Mouse (Mus musculus): ENCODE data around the gene Ski. TPM values are rescaled to one million over a fixed set of nuclear protein-coding genes. Genes with fewer than 3 reads are reported as not detected.

Ski gene
- total and polyA plus RNA-seq, 3 experiments: 34.9 to 56.8 (median 56.7) TPM

GRCm38 (mm10) chr4:155148453-155148852, 73.9 kb downstream of the Ski start:
- WGBS: 74% methylated on average over 4 of the region's 4 CpGs
- no peak overlapping the region for H3K9ac ChIP-seq (ENCODE audit: low read depth, low read length)
- intact Hi-C loops (cut with DNase I): no loop called here

DNA sequence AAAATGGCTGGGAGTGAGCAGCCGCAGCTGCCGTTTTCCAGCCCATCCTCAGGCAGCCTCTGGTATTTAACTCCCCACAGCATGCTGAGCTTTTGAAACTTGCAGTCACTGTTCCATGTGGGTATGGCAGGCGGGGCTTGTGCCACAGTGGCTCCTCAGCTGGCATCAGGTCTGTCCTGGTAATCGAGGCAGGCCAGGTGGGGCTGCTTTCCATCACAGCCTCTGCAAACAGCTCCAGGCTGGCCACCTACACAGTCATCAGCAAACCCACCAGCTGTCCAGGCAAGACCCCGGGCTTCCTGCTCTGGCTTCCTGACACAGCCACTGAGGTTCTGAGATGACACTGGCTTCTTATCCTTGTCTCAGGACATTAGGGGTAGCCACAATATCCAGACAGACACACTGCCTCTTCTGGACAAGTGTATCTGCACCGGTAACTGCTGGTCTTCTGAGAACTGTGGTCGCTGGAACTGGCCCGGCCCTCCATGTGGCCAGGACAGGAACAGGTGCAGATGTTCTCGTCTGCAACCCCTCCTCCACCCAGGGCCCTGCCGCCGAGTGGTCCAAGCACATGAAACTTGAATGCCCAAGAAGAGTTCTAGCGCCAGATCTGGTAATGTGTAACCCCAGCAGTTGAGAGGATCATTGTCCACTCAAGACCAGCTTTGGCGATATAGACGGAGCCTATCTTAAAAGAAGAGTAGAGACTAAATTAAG, 76.1 kb downstream of the Ski start:
- H3K27me3 ChIP-seq (ENCODE audit: control insufficient read depth, insufficient read depth, low read length): no peaks in the 10 kb centered on the region
- no peaks in the 10 kb centered on the region for H3K36me3 ChIP-seq (ENCODE audit: control insufficient read depth, insufficient read depth, low read length)
- H3K79me2 ChIP-seq (replicated peaks; ENCODE audit: control insufficient read depth, insufficient read depth, low read length): no peaks in the 10 kb centered on the region
- no peak overlapping the region for H3K9ac ChIP-seq (ENCODE audit: low read depth, low read length)
- WGBS: 67% methylated on average over 14 of the region's 14 CpGs
- peaks cover 24% of the 10 kb centered on the region for H3K4me1 ChIP-seq (ENCODE audit: control insufficient read depth, insufficient read depth, low read length)
- H3K27ac ChIP-seq: no peak overlapping the region
- no peak for DNase-seq
- no peak overlapping the region for H3K4me3 ChIP-seq
- intact Hi-C loops (cut with DNase I): no loop called here
- TF ChIP-seq POLR2A (IDR thresholded peaks at IDR 0.05; ENCODE audit: insufficient read depth, low read depth, low read length): no peak
- TF ChIP-seq EP300 (IDR thresholded peaks at IDR 0.05; ENCODE audit: insufficient read depth, low read depth, low read length): no peak
- no peak for TF ChIP-seq CTCF (IDR thresholded peaks at IDR 0.05)

More at GRCm38 (mm10) chr4:155148453-155148852, 73.9 kb downstream of the Ski start:
- H3K79me2 ChIP-seq (replicated peaks; ENCODE audit: control insufficient read depth, insufficient read depth, low read length): no peaks in the 10 kb centered on the region
- no peak overlapping the region for H3K4me3 ChIP-seq
- H3K4me1 ChIP-seq (ENCODE audit: control insufficient read depth, insufficient read depth, low read length): peaks cover 30% of the 10 kb centered on the region
- TF ChIP-seq EP300 (IDR thresholded peaks at IDR 0.05; ENCODE audit: insufficient read depth, low read depth, low read length) (no peak), POLR2A (IDR thresholded peaks at IDR 0.05; ENCODE audit: insufficient read depth, low read depth, low read length) (no peak), CTCF (IDR thresholded peaks at IDR 0.05) (no peak)
- DNase-seq: no peak
- H3K27me3 ChIP-seq (ENCODE audit: control insufficient read depth, insufficient read depth, low read length): no peaks in the 10 kb centered on the region
- H3K27ac ChIP-seq: peak overlapping the region; percentile 36; the same call in 1 of the 2 replicates
- H3K36me3 ChIP-seq (ENCODE audit: control insufficient read depth, insufficient read depth, low read length): no peaks in the 10 kb centered on the region

GRCm38 (mm10) chr4:155144548-155145180, 77.7 kb downstream of the Ski start:
- no peak overlapping the region for H3K4me3 ChIP-seq
- TF ChIP-seq CTCF (IDR thresholded peaks at IDR 0.05): no peak
- TF ChIP-seq EP300 (IDR thresholded peaks at IDR 0.05; ENCODE audit: insufficient read depth, low read depth, low read length): no peak
- no peak for TF ChIP-seq POLR2A (IDR thresholded peaks at IDR 0.05; ENCODE audit: insufficient read depth, low read depth, low read length)
- H3K79me2 ChIP-seq (replicated peaks; ENCODE audit: control insufficient read depth, insufficient read depth, low read length): no peaks in the 10 kb centered on the region
- H3K36me3 ChIP-seq (ENCODE audit: control insufficient read depth, insufficient read depth, low read length): no peaks in the 10 kb centered on the region
- intact Hi-C loops (cut with DNase I): loop anchor here (5.0 kb wide), 1 partner anchor 33 kb away; no protein-coding TSS in a partner anchor
- H3K27me3 ChIP-seq (ENCODE audit: control insufficient read depth, insufficient read depth, low read length): no peaks in the 10 kb centered on the region
- H3K9ac ChIP-seq (ENCODE audit: low read depth, low read length): no peak overlapping the region
- peak overlapping the region; percentile 86 for H3K27ac ChIP-seq
- peaks cover 21% of the 10 kb centered on the region for H3K4me1 ChIP-seq (ENCODE audit: control insufficient read depth, insufficient read depth, low read length)
- DNase-seq: no peak
- 70% methylated on average over 4 of the region's 4 CpGs for WGBS

DNA sequence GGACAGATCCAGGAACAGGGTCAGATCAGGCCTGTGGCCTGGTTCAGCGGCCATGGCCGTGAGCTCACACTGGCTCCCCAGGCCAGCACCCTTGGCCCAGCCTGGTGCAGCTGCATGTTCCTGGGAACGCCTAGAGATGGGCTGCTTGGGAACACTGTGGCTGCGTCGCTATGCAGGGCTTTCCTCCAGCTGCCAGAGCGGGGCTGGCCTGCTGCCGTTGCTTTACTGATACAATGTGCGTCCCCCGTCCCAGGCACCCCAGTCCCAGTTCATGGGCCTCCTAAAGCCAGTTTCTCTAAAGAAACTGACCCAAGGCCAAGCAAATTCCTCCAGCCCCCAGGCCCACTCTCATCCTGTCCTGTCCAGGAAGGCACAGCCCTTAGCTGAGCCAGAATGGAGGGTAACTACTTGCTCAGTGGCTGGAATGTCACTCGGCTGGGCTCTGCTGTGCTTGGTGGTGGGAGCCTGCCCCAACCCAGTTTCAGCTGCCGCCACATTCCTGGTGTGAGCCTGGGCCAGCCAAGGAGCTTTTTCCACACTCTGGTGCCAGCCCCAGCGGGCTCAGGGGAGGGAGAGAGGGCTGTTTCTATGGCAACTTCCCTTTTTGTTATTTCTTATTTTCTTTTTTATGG, 78.4 kb downstream of the Ski start:
- H3K36me3 ChIP-seq (ENCODE audit: control insufficient read depth, insufficient read depth, low read length): no peaks in the 10 kb centered on the region
- no peaks in the 10 kb centered on the region for H3K79me2 ChIP-seq (replicated peaks; ENCODE audit: control insufficient read depth, insufficient read depth, low read length)
- TF ChIP-seq POLR2A (IDR thresholded peaks at IDR 0.05; ENCODE audit: insufficient read depth, low read depth, low read length) (no peak), EP300 (IDR thresholded peaks at IDR 0.05; ENCODE audit: insufficient read depth, low read depth, low read length) (peak; percentile 74; the same call in 1 of the 2 replicates), CTCF (IDR thresholded peaks at IDR 0.05) (0 out of 2 replicates have a peak, but pooled peaks have one; percentile 2)
- peak overlapping the region; percentile 3; the same call in 1 of the 2 replicates for H3K9ac ChIP-seq (ENCODE audit: low read depth, low read length)
- WGBS: 39% methylated on average over 12 of the region's 12 CpGs
- H3K4me3 ChIP-seq: no peak overlapping the region
- intact Hi-C loops (cut with DNase I): loop anchor here (5.0 kb wide), 1 partner anchor 33 kb away; no protein-coding TSS in a partner anchor
- H3K27ac ChIP-seq: peak overlapping the region; percentile 86
- DNase-seq: peak; percentile 81 to 88
- H3K27me3 ChIP-seq (ENCODE audit: control insufficient read depth, insufficient read depth, low read length): no peaks in the 10 kb centered on the region
- peaks cover 16% of the 10 kb centered on the region for H3K4me1 ChIP-seq (ENCODE audit: control insufficient read depth, insufficient read depth, low read length)

DNA sequence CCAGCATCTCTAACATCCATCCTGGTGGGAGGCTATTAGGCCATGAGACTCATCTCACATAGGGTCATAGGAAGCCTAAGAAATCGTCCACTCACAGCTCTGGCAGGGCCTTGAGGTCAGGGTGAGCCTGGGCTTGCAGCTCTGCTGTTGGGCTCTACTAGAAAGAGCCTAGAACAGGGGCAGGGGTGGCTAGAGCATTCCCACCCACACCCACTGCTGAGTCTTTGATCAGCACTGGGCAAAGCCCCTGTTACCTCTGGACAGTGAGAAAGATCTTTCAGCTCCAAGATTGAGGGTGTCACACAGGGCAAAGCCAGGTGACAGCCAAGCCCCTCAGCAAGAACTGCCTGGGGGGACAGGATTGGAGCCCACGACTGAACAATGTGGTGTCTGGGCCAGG, 79.0 kb downstream of the Ski start:
- peaks cover 14% of the 10 kb centered on the region for H3K4me1 ChIP-seq (ENCODE audit: control insufficient read depth, insufficient read depth, low read length)
- H3K27ac ChIP-seq: peak overlapping the region; percentile 86
- intact Hi-C loops (cut with DNase I): loop anchor here (5.0 kb wide), 1 partner anchor 34 kb away; no protein-coding TSS in a partner anchor
- WGBS: 57% methylated on average over 2 of the region's 2 CpGs
- no peaks in the 10 kb centered on the region for H3K79me2 ChIP-seq (replicated peaks; ENCODE audit: control insufficient read depth, insufficient read depth, low read length)
- H3K36me3 ChIP-seq (ENCODE audit: control insufficient read depth, insufficient read depth, low read length): no peaks in the 10 kb centered on the region
- H3K9ac ChIP-seq (ENCODE audit: low read depth, low read length): no peak overlapping the region
- DNase-seq: no peak
- H3K4me3 ChIP-seq: no peak overlapping the region
- no peak for TF ChIP-seq POLR2A (IDR thresholded peaks at IDR 0.05; ENCODE audit: insufficient read depth, low read depth, low read length)
- TF ChIP-seq CTCF (IDR thresholded peaks at IDR 0.05): no peak
- TF ChIP-seq EP300 (IDR thresholded peaks at IDR 0.05; ENCODE audit: insufficient read depth, low read depth, low read length): no peak
- H3K27me3 ChIP-seq (ENCODE audit: control insufficient read depth, insufficient read depth, low read length): no peaks in the 10 kb centered on the region

All from heart, adult 2 months (tissue).